Mouse (Mus musculus) midbrain, postnatal 0 days (tissue): Measurements from ENCODE around the gene Cul4a. TPM values are rescaled to one million over a fixed set of nuclear protein-coding genes. Genes with fewer than 3 reads are reported as not detected.
A peak's percentile ranks its signal among the peaks of the same experiment; 100 is the strongest.

ENCODE experiments used
- ATAC-seq: fragments of 200-750 bp; cut with Nextera tagmentation; 2 replicates; pipeline ENCODE4 v1.8.0; 2017; ENCODE audit warnings: moderate number of reproducible peaks, mild to moderate bottlenecking, moderate TSS enrichment, moderate library complexity; ENCODE audit not compliant: low FRiP score
- DNase-seq: peaks from one replicate; pipeline ENCODE4 v3.0.0-alpha.2; 2015; ENCODE audit warnings: low spot score
- H3K27ac ChIP-seq: fragments of 300-500 bp; sonication (generic); 2 replicates; pipeline ENCODE4 v1.5.1; 2014; ENCODE audit warnings: low read depth, mild to moderate bottlenecking, low read length, mixed read lengths
- H3K27me3 ChIP-seq: fragments of 300-500 bp; sonication (generic); 2 replicates; pipeline ENCODE4 v1.6.1; 2014; ENCODE audit warnings: low read length, control low read depth, mixed read lengths; ENCODE audit not compliant: insufficient read depth
- H3K36me3 ChIP-seq: fragments of 300-500 bp; sonication (generic); 2 replicates; pipeline ENCODE4 v1.6.1; 2014; ENCODE audit warnings: low read length, control low read depth, mixed read lengths; ENCODE audit not compliant: insufficient read depth
- H3K4me1 ChIP-seq: fragments of 300-500 bp; sonication (generic); 2 replicates; pipeline ENCODE4 v1.6.1; 2014; ENCODE audit warnings: mild to moderate bottlenecking, control low read depth, antibody characterized with exemption, low read length, mixed read lengths; ENCODE audit not compliant: insufficient read depth
- H3K4me2 ChIP-seq: fragments of 300-500 bp; sonication (generic); 2 replicates; pipeline ENCODE4 v1.6.1; 2014; ENCODE audit warnings: low read depth, mild to moderate bottlenecking, low read length, mixed read lengths; ENCODE audit not compliant: poor library complexity, severe bottlenecking
- H3K4me3 ChIP-seq: fragments of 300-500 bp; sonication (generic); 2 replicates; pipeline ENCODE4 v1.5.1; 2014; ENCODE audit warnings: low read depth, mild to moderate bottlenecking, low read length, moderate library complexity
- H3K9ac ChIP-seq: fragments of 300-500 bp; sonication (generic); replicated peaks from 2 replicates; pipeline ENCODE4 v1.6.1; 2014; ENCODE audit warnings: mild to moderate bottlenecking, low read length, moderate library complexity, mixed read lengths; ENCODE audit not compliant: poor library complexity, severe bottlenecking
- H3K9me3 ChIP-seq: fragments of 300-500 bp; sonication (generic); 2 replicates; pipeline ENCODE4 v1.6.1; 2016; ENCODE audit warnings: low read length, control low read depth
- CTCF ChIP-seq: IDR thresholded peaks from 2 replicates; pipeline ENCODE4 v1.5.1; 2016; ENCODE audit warnings: antibody characterized with exemption, mild to moderate bottlenecking
- WGBS: fragments of 180-500 bp; shearing (Covaris S2); extraction: QIAGEN DNeasy Blood & Tissue Kit; methylation state at CpG from one replicate; pipeline ENCODE4 v1.1.7; 2014; 5-methylcytosine and 5-hydroxymethylcytosine counted together
- polyA plus RNA-seq: library from polyadenylated mRNA; unstranded; fragments of >200 nt; fragmentation: Nextera tagmentation; extraction: Ambion mirVana; gene quantifications from 2 replicates; pipeline ENCODE4 v1.2.1, GENCODE M21; 2015
- total RNA-seq: library from RNA; depleted of rRNA; stranded (reverse); fragments of >200 nt; gene quantifications from 2 replicates; pipeline ENCODE4 v1.2.3, GENCODE M21; 2014

Gene Cul4a
- total and polyA plus RNA-seq, 2 experiments from 2014 or later, result 59.3 to 100 TPM

DNA sequence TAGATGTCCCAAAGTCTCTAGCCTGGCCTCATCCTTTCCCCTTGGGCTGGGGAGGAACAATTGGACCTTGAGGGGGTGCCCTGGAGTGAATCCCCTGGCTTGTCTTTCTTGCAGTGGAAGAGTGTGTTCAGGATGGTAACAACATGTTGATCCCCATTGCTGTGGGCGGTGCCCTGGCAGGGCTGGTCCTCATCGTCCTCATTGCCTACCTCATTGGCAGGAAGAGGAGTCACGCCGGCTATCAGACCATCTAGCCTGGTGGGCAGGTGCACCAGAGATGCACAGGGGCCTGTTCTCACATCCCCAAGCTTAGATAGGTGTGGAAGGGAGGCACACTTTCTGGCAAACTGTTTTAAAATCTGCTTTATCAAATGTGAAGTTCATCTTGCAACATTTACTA lies 68.9 kb downstream of the Cul4a start:
- H3K4me2 ChIP-seq, result no peak overlapping the region
- ATAC-seq (no peak), DNase-seq (no peak)
- H3K4me1 ChIP-seq, result no peaks in the 10 kb centered on the region
- peaks cover 69% of the 10 kb centered on the region for H3K36me3 ChIP-seq
- H3K27me3 ChIP-seq, result no peaks in the 10 kb centered on the region
- no peak for TF ChIP-seq CTCF
- WGBS, result 89% methylated on average over 4 of the region's 4 CpGs
- no peak overlapping the region for H3K9ac ChIP-seq
- H3K4me3 ChIP-seq, result no peak overlapping the region
- H3K9me3 ChIP-seq, result no peaks in the 10 kb centered on the region
- no peak overlapping the region for H3K27ac ChIP-seq

DNA sequence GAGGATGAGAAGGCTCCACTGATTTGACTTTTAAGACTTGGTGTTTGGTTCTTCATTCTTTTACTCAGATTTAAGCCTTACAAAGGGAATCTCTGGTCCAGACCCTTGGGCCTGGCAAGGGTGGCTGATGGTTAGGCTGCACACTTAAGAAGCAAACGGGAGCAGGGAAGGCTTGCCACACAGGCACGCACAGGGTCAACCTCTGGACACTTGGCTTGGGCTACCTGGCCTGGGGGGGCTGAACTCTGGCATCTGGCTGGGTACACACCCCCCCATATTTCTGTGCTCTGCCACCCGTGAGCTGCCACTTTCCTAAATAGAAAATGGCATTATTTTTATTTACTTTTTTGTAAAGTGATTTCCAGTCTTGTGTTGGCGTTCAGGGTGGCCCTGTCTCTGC lies 69.4 kb downstream of the Cul4a start:
- H3K36me3 ChIP-seq, result peaks cover 67% of the 10 kb centered on the region
- no peak overlapping the region for H3K4me3 ChIP-seq
- H3K4me2 ChIP-seq, result no peak overlapping the region
- no peak for TF ChIP-seq CTCF
- 92% methylated on average over 4 of the region's 4 CpGs for WGBS
- no peaks in the 10 kb centered on the region for H3K4me1 ChIP-seq
- H3K27ac ChIP-seq, result no peak overlapping the region
- H3K27me3 ChIP-seq, result no peaks in the 10 kb centered on the region
- ATAC-seq (no peak), DNase-seq (no peak)
- H3K9me3 ChIP-seq, result no peaks in the 10 kb centered on the region
- no peak overlapping the region for H3K9ac ChIP-seq

DNA sequence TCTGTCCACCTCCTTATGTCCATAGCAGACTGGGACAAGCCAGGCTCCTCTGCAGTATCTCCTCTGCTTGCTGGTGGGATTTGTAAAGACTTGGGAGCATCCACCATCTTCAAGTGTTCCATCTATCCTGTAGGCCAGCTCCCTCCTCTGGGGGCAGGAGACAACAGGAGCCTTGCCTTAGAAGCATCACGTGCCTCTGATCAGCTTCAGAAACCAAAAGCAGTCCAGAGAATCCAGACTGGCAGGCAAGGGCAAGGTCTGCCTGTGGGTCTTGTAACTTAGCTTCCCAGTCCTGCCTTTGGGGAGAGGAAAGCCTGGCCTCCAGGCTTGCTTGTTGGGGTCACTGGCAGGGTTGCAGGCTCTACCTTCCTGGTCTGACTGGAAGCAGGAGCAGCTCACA lies 70.2 kb downstream of the Cul4a start:
- no peak for TF ChIP-seq CTCF
- Histone ChIP-seq H3K4me1 (no peaks in the 10 kb centered on the region), H3K36me3 (peaks cover 62% of the 10 kb centered on the region), H3K9ac (0 out of 2 replicates have a peak overlapping the region, but pooled peaks have one; percentile 13), H3K4me3 (no peak overlapping the region), H3K9me3 (no peaks in the 10 kb centered on the region), H3K27me3 (no peaks in the 10 kb centered on the region), H3K27ac (no peak overlapping the region), H3K4me2 (no peak overlapping the region)
- 89% methylated on average over 1 of the region's 1 CpGs for WGBS
- no peak for DNase-seq
- ATAC-seq, result no peak

DNA sequence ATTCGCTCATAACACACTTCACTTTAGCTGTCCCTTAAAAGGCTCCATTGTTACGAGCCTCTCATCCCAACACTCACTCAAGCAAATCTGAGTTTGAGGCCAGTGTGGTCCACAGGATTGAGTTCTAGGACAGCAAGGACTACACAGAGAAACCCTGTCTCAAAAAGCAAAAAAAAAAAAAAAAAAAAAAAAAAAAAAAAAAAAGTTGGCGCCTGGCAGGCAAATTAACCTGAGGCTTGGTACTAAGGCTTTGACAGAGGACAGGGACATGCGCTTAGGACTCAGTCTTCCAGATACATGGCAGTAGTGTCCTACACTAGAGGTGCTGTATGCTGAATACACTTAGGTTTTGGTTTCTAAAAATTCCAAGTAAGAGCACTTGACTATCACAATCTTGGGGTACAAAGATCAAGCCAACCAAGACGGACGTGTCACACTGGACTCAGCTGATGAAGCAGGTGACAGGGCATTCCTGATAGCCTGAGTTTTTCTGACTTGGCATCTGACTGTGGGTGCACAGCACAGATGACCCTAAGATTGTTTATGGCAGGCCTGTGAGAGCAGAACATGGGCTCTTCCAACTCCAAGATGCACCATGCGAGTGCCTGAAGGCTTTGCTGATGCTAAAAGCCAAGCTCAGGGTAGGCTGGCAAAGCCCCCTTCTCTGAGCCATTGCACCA lies 71.9 kb downstream of the Cul4a start:
- 95% methylated on average over 7 of the region's 7 CpGs for WGBS

DNA sequence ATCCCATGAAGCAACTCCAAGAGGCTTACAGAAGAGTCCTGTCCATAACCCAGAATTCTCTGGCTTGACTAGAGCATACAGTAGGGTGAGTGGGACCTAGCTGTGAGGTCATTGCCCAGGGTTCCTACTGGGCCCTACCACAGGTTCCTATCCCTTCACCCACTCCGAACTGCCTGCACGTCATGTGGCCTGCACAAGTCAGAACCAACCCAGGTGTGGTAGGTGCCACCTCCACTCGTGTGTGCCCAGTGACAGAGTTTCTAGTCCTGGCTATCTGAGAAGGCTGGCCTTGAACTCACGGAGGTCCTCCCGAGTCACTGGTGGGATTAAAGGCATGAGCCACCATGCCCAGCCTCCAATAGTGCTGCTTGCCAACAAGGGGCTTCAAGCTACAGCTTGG lies 72.7 kb downstream of the Cul4a start:
- H3K9ac ChIP-seq, result no peak overlapping the region
- H3K27ac ChIP-seq, result no peak overlapping the region
- no peak overlapping the region for H3K4me3 ChIP-seq
- H3K9me3 ChIP-seq, result no peaks in the 10 kb centered on the region
- H3K4me1 ChIP-seq, result no peaks in the 10 kb centered on the region
- H3K4me2 ChIP-seq, result no peak overlapping the region
- whole genome bisulfite sequencing, result 94% methylated on average over 5 of the region's 5 CpGs
- H3K27me3 ChIP-seq, result no peaks in the 10 kb centered on the region
- DNase-seq, result no peak
- H3K36me3 ChIP-seq, result peaks cover 42% of the 10 kb centered on the region
- ATAC-seq, result no peak
- TF ChIP-seq CTCF, result no peak

More for the DNA sequence above, 71.9 kb downstream of the Cul4a start:
- H3K27me3 ChIP-seq, result no peaks in the 10 kb centered on the region
- no peak overlapping the region for H3K9ac ChIP-seq
- no peaks in the 10 kb centered on the region for H3K9me3 ChIP-seq
- peaks cover 50% of the 10 kb centered on the region for H3K36me3 ChIP-seq
- no peak for TF ChIP-seq CTCF
- no peak overlapping the region for H3K27ac ChIP-seq
- DNase-seq (no peak), ATAC-seq (no peak)
- H3K4me3 ChIP-seq, result no peak overlapping the region
- no peaks in the 10 kb centered on the region for H3K4me1 ChIP-seq
- no peak overlapping the region for H3K4me2 ChIP-seq

DNA sequence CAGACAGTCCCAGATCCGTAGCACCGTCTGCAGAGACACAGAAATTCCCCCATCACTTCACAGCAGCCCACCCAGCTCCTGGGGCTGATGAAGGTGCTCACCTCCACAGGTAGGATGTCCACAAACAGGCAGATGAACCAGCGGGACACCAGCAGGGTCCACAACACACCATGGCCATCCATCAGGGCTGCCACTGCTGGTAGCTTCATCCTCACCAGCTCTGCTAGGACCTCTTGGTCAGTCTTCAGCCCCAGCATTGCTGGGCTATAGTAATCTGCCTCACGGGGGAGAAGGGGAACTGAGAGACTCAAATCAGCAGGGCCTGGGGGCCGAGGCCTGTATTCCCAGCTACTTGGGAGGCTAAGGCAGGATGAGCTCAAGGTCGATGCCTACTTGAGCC lies 74.1 kb downstream of the Cul4a start:
- 72% methylated on average over 6 of the region's 6 CpGs for WGBS
- H3K4me1 ChIP-seq, result no peaks in the 10 kb centered on the region
- H3K4me3 ChIP-seq, result no peak overlapping the region
- DNase-seq (no peak), ATAC-seq (no peak)
- 0 out of 2 replicates have a peak overlapping the region, but pooled peaks have one; percentile 19 for H3K9ac ChIP-seq
- peaks cover 29% of the 10 kb centered on the region for H3K36me3 ChIP-seq
- H3K27me3 ChIP-seq, result no peaks in the 10 kb centered on the region
- no peak for TF ChIP-seq CTCF
- no peaks in the 10 kb centered on the region for H3K9me3 ChIP-seq
- H3K27ac ChIP-seq, result no peak overlapping the region
- H3K4me2 ChIP-seq, result no peak overlapping the region
